Mouse (Mus musculus) cerebellum, adult 18-20 months (tissue): ENCODE data around the gene Apeh.

Experiments
- DNase-seq, 2 experiments: peaks; one replicate each; pipeline ENCODE4 v3.0.0; 2021

Apeh gene

DNA sequence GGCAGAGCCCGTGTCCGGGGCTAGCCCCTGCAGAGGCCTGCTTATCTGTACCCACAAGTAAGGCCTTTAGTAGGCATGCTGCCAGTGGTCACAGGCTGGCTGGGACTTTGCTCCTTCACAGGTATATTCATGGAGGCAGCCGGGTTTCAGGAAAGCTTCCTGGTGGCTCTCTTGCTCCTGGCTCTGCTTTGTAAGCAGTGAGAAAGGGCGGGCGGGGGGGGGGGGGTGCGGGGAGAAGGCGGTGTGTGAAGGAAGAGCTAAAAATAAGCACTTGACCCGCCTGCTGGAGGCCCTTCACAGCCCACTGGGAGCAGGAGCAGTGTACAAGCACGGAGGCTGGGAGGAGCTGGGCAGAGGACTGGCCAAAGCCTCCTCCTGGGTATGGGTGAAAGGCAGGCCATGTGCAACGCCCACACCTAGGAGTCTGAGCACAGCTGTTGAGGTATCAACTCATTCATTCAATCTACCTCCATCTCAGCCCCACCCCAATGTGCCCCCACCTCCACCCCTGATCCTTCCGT is 25.5 kb upstream of the Apeh start:
- peak; percentile 49 to 52 for DNase-seq

DNA sequence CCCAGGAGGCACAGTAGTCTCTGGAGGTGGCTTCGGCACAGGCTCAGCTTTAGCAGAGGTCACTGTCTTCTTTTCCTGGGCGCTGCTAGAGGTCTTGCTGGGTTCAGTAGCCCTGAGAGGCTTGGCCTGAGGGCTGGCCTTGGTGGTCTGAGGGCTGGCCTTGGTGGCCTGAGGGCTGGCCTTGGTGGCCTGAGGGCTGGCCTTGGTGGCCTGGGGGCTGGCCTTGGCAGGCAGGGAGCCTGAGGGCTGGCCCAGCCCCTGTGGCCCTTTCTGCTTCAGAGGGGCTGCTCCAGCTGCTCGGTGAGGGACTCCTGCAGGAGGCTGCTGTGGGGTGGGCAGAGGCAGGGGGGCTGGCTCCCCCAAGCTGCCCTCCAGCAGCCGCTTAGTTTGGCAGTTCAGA is 22.7 kb upstream of the Apeh start:
- DNase-seq, result no peak

DNA sequence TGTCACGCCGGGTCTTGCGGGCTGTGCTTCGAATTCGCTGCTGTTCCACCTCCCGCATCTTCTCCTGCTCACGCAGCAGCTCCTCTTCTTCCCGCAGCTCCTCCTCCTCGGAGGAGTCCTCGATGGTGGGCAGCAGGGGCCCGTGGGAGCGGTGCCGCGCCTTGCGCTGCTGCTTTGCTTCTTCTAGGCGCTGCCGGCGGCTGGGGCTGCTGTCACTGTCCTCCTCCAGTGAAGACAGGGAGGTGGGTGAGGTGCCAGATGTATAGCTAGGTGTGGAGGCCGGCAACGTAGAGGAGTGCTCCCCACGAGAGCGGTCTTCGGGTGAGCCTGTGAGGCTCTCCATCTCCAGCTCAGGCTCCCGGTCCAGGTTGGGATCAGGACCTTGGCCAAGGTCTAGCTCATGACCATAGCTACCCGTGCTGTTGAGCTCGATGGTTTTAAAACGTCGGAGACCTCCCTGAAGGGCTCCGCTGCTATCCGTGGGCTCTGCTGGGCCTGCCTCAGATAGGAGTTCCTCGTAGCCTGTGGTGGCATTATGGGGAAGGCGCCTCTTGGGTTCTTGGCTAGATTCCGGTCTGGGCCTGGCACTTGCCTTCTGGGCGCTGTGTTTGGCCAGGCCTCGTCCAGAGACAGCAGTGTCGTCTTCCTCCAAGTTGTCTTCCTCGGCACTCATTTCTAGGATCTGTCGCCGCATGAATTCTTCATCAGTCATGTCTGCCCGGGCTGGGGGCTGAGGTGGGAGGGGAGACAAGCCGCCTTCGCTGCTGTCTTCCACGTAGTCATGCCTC is 21.1 kb upstream of the Apeh start:
- peak in 1 of 2 experiments; percentile 49 for DNase-seq

DNA sequence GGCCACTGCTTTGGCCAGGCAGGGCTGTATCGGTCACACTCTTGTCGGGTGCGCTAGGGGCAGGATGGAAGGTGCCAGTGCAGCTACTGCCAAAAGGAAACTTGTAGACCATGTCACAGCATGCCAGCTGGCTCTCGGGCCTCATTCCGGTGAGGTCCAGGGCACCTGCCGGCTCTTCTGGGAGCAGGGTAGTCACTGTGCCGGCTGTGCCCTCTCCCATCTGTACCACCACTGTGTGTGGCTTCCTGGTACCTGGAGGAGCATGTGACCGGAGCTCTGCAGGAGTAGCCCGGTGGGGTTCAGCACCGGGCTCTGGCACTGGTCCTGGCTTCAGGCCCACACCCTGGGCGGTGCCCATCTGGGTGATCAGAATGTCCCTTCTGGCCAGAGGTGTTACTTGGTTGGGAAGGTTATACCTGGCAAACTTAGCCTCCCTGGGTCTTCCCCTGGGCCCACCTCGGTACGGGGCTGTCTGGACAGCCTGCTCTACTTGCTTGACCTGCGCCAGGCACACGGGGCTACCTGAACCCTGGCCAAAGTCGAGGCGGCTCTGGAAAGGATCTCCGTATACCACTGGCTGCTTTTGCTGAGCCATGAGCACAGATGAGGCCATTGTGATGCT is 18.4 kb upstream of the Apeh start:
- peak; percentile 81 to 86 for DNase-seq

DNA sequence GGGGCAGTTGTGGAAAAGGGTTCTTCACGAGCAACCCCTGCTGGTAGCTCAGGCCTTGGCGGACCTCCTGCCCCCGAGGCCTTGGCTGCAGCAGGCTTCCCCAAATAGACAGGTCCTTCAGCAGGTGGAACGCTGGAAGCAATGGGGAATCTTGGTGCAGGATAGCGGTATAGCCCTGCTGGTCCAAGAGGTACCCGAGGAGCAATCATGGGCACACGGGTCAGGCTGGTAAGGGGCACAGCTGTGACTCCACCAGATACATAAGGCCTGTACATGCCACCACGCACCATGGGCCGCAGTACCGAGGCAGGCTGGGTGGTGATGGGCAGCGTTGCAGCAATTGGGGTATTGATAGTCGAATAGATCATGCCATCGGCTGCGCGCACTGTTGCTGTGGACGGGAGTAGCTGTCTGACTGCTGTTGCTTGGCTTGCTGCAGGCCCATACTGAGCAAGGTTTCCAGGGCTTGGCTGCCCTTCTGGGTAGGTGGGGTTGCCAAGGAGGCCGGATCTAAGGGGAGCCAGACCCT is 17.3 kb upstream of the Apeh start:
- peak in 1 of 2 experiments; percentile 57 for DNase-seq

DNA sequence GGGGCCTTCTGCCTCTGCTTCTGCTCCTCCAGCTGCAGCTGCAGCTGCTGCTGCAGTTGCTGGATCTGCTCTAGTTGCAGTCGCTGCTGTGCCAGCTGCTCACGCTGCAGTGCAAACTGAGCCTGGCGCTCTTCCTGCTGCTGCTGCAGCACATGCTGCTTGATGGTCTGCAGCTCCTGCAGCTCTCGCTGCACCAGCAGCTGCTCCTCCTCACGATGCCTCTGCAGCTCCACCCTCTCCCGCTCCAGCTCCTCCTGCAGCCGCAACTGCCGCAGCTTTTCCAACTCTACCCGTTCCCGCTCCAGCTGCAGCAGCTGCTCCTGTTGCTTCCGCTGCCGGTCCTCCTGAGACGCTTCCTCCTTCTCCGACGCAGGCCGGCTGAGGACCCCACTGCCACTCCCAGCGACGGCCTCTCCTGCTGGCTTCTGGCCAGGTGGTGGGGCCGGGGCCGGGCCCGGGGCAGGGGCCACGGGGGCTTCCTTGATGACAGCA is 16.7 kb upstream of the Apeh start:
- no peak for DNase-seq

DNA sequence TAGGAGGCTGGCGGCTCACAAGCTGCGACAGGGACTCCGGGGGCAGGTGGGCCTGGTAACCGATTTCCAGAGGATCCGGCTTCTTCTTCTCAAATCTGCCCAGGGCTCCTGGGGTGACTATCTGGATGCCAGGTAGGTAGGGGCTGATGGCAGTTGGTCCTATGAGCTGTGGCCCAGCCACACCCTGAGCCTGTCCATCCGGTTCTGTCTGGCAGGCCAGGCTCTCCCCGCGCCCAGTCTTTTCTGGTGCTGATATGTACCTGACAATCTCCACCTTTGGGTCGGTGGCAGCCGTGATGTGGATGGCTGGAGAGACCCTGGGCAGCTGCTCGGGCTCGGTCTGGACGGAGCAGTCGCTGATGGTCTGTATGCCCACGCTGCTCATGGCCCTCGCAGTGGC is 15.8 kb upstream of the Apeh start:
- no peak for DNase-seq

DNA sequence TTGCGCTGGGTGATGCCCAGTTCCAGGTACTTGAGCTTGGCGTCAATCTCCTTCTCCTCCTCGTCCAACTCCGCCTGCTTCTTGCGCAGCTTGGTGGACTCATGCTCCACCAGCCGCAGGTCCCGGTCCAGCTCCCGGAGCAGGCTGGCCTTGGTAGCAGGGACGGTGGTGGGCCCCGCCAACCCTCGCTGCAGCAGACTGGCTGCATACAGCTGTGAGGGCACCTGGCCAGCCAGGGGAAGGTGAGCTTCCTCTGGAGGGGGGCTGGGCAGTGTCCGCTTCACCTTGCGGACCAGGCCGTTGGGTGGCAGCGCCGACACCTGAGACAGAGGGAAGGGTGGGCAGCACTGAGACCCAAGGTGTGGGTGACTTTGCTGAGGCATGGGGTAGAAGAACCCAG is 13.5 kb upstream of the Apeh start:
- no peak for DNase-seq

DNA sequence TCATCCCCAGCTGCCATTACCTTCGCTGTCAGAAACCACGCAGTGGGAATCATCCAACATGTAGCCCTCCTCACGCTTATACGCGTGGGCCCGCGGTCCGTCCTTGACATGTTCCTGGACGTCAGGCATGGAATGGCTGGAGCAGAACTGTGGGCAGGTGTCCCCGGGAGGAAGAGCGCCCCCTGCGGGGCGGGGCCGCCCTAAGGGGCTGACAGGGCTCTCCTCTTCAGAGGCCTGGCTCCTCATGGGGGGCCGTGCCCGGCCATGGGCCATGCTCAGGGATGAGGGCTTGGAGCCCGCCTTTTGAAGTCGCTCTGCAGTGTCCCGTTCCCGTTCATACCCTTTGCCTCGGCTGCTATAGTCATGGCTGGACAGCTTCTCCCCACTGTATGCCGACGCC is 11.7 kb upstream of the Apeh start:
- no peak for DNase-seq

DNA sequence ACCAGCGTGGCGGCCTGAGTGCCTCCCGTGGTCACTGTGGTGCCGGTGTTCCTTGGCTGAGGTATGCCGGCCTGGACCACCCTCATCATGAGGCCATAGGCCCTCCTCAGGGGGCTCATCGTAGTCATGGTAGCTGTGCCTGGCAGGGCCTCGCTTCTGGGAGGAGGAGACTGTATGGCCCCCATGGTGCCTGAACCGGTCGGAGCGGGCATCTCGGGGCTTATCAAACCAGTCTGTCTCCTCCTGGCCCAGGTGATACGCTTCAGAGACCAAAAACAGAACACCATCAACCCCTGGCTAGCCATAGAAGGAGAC is 11.1 kb upstream of the Apeh start:
- DNase-seq, result no peak

DNA sequence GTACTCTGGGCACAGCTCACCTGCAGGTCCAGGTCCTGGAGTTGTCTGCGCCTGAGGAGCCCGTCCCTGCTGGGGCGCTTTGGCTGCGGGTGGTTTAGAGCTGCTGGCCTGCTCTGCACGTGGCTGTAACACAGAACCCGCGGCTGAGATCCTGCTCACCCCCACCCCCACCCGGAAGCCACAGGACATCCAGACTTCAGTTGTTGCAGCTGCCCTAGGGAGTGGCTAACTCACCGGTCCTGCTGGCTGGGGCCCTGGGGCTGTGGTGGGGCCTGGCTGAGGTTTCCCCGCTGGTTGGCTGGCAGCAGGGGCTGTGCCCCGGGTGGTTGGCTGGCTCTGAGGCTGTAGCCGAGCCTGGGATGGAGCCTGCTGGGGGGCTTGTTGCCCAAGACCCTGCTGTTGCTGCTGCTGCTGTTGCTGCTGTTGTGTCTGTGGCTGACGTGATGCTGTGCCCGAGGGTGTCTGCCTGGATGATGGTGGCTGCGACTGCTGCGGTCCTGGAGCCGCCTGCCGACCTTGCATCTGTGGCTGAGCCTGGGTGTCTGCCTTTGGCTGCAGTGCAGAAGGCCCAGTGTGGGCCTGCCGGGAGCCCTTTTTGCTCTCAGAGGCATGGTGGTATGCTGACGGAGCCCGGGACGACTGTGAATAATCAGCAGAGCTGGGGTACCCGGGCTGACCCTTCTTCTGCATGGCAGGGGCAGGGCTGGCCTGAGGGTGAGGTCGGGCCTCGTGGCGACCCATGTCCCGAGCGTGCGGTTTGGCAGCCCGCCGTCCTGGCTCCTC is 10.6 kb upstream of the Apeh start:
- DNase-seq, result peak; percentile 45 to 71

DNA sequence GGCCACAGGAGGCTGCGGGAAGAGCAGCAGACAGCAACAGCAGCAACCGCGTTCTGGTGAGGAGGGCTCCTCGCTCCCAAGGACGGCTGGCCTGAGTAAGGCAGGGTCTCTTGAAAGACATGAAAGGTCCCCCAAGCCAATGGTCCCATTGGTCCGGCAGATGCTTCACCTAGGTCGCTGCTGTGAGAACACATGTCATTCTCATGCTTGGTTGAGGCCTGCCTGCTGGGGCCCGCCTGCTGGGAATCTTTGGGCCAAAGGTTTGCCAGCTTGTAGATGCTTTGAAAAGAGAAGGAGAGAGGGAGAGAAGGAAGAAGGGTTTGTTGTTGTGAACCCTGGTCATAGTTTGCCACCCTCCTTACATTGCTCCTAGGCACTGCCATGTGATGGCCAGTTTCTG is 5.2 kb upstream of the Apeh start:
- peak in 1 of 2 experiments; percentile 60 for DNase-seq

DNA sequence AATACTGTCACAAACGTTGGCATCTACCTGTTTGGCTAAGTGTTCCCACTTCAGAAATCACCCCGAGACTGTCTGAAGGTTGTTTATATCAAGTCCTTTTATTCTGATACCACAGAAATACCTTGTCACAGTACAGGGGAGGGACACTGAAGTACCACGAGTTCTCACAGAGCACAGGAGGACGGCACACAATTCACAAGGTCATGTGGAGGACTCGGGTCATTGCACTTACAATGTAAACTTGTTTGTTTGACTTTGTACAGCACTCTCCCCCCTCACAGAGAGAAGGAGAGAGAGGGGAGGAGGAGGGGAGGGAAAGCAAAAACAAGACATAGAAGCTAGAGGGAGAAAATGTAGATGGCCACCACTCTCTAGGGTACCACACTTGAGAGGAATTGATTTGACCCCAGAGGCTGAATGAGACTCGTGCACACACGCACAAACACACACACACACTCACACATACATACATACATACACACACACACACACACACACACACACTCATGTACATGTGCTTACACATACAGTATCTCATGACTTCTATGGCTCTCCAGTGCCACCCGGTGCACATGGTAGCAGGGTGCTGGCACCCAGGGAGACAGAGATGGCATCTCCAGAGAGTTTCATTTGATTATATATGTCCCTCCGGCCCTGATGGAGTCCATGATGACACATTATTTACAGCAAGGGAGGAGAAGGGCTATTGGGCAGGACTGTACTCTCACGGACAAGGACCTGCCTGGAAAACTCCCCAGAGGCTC is 1.7 kb upstream of the Apeh start:
- DNase-seq, result no peak

DNA sequence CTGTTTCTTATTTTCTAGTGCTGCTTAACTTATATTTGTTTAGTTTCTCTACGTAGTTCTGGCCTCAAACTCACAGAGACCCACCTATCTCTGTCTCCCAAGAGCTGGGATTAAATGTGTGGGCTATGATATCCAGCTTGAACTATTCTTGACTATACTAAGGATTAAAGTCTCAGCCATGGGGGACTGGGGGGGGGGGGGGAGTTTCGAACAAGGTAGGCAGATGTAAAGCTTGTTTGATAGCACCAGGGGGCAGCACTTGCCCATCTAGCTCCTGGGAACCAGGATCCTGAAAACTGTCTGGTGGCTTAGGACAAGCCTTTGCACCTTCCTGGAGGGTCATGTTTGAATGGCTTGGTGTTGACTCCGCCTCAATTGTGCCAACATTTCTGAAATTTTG is 1.1 kb upstream of the Apeh start:
- peak; percentile 75 to 84 for DNase-seq

DNA sequence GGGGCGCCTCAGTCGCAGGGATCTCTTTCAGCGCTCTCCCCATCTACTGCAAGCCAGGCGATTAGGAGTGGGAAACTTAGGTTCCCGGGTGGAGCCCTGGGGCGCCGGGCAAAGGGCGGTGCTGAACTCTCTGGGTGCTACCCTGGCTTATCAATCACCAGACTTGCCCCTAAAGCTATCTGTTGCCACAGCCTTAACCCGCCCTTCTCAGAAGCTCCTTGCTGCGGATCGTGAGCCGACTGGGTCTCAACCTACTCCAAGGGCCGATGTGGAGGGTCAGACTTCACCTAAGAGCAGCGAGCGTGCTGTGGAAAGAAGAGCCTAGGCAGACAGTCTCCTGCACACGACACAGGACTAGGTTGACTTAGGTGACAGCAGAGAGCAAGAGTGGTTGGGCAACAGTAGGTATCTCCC is 599 bp upstream of the Apeh start:
- peak in 1 of 2 experiments; percentile 57 for DNase-seq

DNA sequence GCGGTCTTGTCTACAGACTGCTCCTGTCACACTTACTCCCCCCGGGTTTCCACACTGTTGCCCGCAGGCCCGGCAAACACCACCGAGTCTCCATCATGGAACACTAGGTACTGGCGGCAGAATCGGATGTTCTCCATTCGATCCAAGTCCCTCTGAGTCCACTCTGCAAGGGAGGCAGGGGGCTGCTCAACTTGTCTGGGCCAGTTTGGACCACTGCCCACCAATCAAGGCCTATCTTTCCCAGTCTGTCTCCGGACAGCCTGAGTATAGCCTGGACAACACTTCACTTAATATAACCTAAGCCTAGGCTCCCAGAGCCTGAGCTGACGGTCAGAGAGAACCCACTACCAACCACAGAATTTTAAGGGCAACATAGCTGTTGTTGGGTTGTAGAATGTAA is 820 bp downstream of the Apeh start:
- peak in 1 of 2 experiments; percentile 43 for DNase-seq

DNA sequence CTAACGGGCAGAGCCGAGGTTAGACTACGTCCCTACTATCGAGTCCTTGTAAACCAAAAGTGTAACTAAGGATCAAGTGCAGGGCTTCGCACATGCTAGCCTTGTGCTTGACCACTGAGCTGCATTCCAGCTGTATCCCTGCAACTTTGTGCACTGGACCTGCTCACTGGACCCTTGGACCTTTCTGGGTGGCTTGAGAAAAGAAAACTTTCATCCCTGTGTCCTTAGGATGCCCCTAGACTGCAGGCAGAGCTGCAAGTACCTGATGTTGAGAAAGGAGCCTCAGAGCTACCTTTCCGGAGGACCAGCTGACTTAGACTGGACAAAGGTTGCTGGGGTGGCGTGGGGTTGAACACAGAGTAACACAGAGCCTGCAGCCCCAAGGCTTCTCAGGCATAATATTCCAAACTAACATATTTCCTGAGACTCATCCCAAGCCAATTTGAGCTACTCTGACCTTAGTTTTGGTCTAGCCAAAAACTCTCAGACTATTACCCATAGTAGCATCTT is 3.7 kb downstream of the Apeh start:
- DNase-seq, result no peak

DNA sequence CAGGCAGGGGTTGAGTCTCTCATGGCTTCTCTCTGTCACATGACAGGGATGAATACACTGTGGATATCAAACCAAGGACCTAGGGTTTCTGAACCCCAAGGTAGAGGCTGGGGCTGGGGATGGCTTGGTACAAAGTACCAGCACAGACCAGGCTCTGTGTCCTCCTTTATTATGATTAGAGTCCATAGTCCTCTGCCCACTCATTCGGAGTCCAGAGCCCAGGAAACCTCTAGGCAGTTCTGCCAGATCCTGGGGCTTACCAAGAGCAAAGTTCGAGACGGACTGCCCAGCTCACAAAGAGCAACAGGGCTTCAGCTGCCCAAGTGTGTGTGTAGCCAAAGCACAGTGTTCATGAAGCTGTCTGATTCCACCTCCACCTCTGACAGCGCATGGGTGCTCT is 9.1 kb downstream of the Apeh start:
- no peak for DNase-seq

DNA sequence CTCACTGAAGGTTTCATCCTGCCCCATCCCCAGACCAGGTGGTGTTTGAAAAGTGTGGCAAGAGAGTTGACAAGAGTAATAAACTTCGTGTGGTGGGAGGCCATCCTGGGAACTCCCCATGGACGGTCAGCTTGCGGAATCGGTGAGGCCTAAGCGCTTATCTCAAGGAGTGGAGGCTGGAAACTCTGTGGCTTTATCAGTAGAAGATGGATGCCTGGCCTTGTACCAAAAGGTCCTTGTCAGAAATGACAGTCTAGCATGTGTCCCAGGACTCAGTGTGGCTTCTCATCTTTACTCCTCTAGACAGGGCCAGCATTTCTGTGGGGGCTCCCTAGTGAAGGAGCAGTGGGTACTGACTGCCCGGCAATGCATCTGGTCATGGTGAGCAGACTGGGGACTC is 10.8 kb downstream of the Apeh start:
- no peak for DNase-seq

DNA sequence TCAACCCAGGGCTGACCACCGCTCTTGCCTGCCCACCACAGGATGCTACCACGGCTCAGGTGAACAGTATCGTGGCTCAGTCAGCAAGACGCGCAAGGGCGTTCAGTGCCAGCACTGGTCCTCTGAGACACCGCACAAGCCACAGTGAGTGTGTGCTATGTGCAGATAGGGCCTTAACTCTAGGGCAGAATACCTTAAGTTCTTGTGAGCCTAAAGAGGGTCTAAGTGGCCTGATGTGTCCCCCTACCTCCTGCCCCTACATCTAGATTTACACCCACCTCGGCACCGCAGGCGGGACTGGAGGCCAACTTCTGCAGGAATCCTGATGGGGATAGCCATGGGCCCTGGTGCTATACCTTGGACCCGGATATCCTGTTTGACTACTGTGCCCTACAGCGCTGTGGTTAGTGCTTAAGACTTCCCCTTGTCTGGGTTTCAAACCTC is 11.4 kb downstream of the Apeh start, which contains the start of gene Rnf123:
Rnf123 (minus strand) TSS at position 359 of the 444 bp plus-strand sequence.
- no peak for DNase-seq

DNA sequence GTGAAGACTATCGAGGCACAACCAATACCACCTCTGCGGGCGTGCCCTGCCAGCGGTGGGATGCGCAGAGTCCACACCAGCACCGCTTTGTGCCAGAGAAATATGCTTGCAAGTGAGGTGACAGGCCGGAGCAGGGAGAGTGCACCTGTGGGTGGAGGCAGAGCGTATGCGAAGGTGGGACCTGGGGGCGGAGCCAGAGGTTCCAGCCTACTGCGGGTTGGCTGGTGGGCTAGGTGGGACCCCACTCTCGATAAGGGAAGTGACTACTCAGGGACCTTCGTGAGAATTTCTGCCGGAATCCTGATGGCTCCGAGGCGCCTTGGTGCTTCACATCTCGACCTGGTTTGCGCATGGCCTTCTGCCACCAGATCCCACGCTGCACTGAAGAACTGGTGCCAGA is 11.9 kb downstream of the Apeh start:
- peak in 1 of 2 experiments; percentile 47 for DNase-seq

DNA sequence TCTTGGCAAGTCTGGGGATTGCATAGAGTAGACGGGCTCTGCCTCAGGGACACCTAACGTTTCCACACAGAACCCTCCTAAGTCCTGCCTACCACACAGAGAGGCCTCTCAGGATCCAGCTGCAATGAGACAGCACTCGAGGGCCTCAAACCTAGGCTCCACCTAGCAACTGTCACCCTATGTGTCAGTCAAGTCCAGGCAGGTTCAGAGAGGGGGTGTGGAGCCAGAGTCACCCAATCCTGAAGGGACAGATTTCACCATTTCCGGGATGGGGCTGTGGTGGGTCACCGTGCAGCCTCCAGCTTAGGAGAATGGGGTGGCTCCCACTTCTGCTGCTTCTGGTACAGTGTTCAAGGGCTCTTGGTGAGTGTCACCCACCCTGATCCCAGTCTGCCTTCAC is 14.2 kb downstream of the Apeh start, which contains the start of gene Mst1:
Mst1 (plus strand) TSS at position 269 of the 400 bp plus-strand sequence.
- no peak for DNase-seq
